Mouse (Mus musculus) ES-E14 (cell line): ENCODE data around the gene Chrnb1. TPM values are rescaled to one million over a fixed set of nuclear protein-coding genes. Genes with fewer than 3 reads are reported as not detected.

ENCODE experiments used
- DNase-seq: peaks from one replicate; pipeline ENCODE4 v3.0.0-alpha.2; 2013; ENCODE audit warnings: low read depth, low spot score
- H3K27ac ChIP-seq: 2 replicates; pipeline ENCODE4 v1.5.1; 2012; ENCODE audit warnings: low read depth, mild to moderate bottlenecking, low read length, moderate library complexity, mixed read lengths; ENCODE audit not compliant: poor library complexity, insufficient read depth, severe bottlenecking
- H3K36me3 ChIP-seq: 2 replicates; pipeline ENCODE4 v1.6.1; 2012; ENCODE audit warnings: mild to moderate bottlenecking, low read length, moderate library complexity, mixed read lengths; ENCODE audit not compliant: control insufficient read depth, poor library complexity, insufficient read depth, severe bottlenecking
- H3K4me1 ChIP-seq, 2 experiments: fragments of 150-350 bp in 1 of 2; sonication (generic) in 1 of 2; 2 replicates each; pipeline ENCODE4 v1.6.1; 2012; ENCODE audit warnings: low read length in 2 of 2, mild to moderate bottlenecking in 1 of 2, mixed read lengths in 1 of 2; ENCODE audit not compliant: control insufficient read depth in 2 of 2, insufficient read depth in 2 of 2, poor library complexity in 1 of 2
- H3K4me3 ChIP-seq, 2 experiments: fragments of 150-350 bp in 1 of 2; sonication (generic) in 1 of 2; 2 replicates each; pipeline ENCODE4 v1.5.1; 2012; ENCODE audit warnings: low read length in 2 of 2, low read depth in 1 of 2, mild to moderate bottlenecking in 1 of 2, mixed read lengths in 1 of 2; ENCODE audit not compliant: insufficient read depth in 1 of 2, poor library complexity in 1 of 2, severe bottlenecking in 1 of 2
- H3K9ac ChIP-seq: 2 replicates; pipeline ENCODE4 v1.6.1; 2012; ENCODE audit warnings: low read depth, mild to moderate bottlenecking, low read length, mixed read lengths; ENCODE audit not compliant: poor library complexity, insufficient read depth, severe bottlenecking
- H3K9me3 ChIP-seq: fragments of 150-350 bp; sonication (generic); 2 replicates; pipeline ENCODE4 v1.6.1; 2012; ENCODE audit warnings: low read depth, mild to moderate bottlenecking, low read length; ENCODE audit not compliant: control insufficient read depth, insufficient read depth
- CHD2 ChIP-seq: IDR thresholded peaks from 2 replicates; pipeline ENCODE4 v1.6.1; 2014; ENCODE audit warnings: mild to moderate bottlenecking, low read depth, low read length, inconsistent platforms
- HCFC1 ChIP-seq: IDR thresholded peaks from 2 replicates; pipeline ENCODE4 v1.6.1; 2012; ENCODE audit warnings: low read length, inconsistent platforms, borderline replicate concordance; ENCODE audit not compliant: insufficient read depth
- MAFK ChIP-seq: IDR thresholded peaks from 2 replicates; pipeline ENCODE4 v1.6.1; 2014; ENCODE audit warnings: mild to moderate bottlenecking, low read depth, low read length, inconsistent platforms; ENCODE audit not compliant: insufficient read depth
- ZC3H11A ChIP-seq: IDR thresholded peaks from 2 replicates; pipeline ENCODE4 v1.6.1; 2012; ENCODE audit warnings: low read depth, mild to moderate bottlenecking, inconsistent platforms, low read length, borderline replicate concordance
- ZNF384 ChIP-seq: IDR thresholded peaks from 2 replicates; pipeline ENCODE4 v1.6.1; 2012; ENCODE audit warnings: low read depth, low read length, inconsistent platforms
- in situ Hi-C, 2 experiments: fragments of 600-800 bp; cut with MboI; formaldehyde crosslinking; loops; one replicate each; pipeline ENCODE4 v1.15.1; 2025; ENCODE audit warnings: low sequenced_read_pairs in 2 of 2, inconsistent platforms in 1 of 2; ENCODE audit not compliant: unreplicated experiment in 2 of 2
- total RNA-seq: library from RNA; depleted of rRNA; stranded (reverse); fragments of 300-350 nt; gene quantifications from 2 replicates; pipeline ENCODE4 v1.2.3, GENCODE M21; 2012

Gene Chrnb1
- total RNA-seq, 1 experiment: 3.8 TPM

DNA sequence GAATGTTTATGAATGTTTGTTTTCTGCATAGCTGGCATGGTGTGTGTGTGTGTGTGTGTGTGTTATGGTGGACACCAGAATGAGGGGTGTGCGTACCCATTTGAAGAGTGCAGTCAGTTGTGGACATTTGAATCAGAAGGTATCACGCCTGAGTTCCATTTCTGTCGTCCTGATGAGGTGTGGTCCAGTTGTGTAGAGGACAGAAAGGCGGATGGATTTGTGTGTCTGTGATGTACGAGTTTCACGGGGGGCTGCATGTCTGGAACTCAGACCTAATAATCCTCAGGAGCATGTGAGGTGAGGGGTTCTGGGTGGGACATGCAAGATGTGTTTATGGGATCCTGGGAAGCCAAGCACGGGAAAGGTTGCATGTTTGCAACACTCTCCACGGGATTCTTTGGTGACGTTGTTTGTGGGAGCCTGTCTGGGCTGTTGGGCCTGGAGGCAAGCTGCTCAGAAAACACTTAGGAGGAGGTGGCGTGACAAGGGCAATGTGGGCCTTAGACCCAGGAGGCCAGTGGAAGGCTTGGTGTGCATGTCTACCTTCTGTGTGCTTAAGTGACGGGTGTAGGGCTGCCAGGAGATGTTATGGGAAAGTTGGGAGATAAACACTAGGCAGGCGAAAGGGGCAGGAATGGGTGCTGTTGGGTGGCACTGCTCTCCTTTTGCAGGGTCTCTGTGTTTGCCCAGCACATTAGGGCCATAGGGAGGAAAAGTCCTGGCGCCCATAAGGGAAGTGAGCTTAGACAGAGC, 28.7 kb downstream of the Chrnb1 start:
- peaks cover 0 to 11% of the 10 kb centered on the region in 2 experiments; a peak in 2 of 4 replicates for H3K4me1 ChIP-seq
- H3K4me3 ChIP-seq: peak overlapping the region; percentile 84 to 93
- H3K9ac ChIP-seq: no peak overlapping the region
- H3K27ac ChIP-seq: no peak overlapping the region
- no peak for TF ChIP-seq MAFK
- TF ChIP-seq HCFC1: no peak
- TF ChIP-seq ZC3H11A: no peak
- TF ChIP-seq ZNF384: no peak
- no peak for TF ChIP-seq CHD2
- DNase-seq: no peak
- in situ Hi-C loops: no loop called here
- H3K36me3 ChIP-seq: no peaks in the 10 kb centered on the region
- no peaks in the 10 kb centered on the region for H3K9me3 ChIP-seq

DNA sequence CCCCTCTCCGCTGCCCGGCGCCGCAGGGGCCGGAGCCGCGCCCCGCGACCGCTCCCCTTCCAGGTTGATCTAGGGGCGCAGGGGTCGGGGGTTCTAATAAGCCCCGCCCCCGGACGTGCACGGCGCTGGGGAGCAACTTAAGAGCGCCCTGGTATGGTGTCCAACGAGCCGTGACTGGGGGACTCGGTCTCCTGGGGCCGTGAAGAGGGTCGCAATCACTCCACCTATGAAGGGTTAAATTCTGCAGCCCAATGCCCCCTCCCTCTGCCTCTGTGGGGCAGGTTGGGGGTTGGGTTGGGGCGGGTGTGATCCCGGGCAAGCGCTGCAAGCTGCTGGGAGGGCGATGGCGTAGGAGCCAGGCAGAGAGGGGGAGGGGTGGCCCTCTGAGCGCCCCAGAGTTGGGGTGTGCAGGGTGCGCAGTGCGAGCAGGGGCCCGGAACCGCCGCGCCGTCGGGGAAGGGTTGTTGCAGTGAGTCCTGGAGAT, 29.6 kb downstream of the Chrnb1 start:
- peak overlapping the region; percentile 77 for H3K9ac ChIP-seq
- no peaks in the 10 kb centered on the region for H3K36me3 ChIP-seq
- no peak overlapping the region for H3K27ac ChIP-seq
- H3K9me3 ChIP-seq: no peaks in the 10 kb centered on the region
- peak overlapping the region; percentile 84 to 93 for H3K4me3 ChIP-seq
- H3K4me1 ChIP-seq: peaks cover 0 to 11% of the 10 kb centered on the region in 2 experiments; a peak in 2 of 4 replicates
- no peak for TF ChIP-seq MAFK
- TF ChIP-seq HCFC1: no peak
- TF ChIP-seq ZC3H11A: no peak
- no peak for TF ChIP-seq ZNF384
- no peak for TF ChIP-seq CHD2
- in situ Hi-C loops: no loop called here
- DNase-seq: no peak

DNA sequence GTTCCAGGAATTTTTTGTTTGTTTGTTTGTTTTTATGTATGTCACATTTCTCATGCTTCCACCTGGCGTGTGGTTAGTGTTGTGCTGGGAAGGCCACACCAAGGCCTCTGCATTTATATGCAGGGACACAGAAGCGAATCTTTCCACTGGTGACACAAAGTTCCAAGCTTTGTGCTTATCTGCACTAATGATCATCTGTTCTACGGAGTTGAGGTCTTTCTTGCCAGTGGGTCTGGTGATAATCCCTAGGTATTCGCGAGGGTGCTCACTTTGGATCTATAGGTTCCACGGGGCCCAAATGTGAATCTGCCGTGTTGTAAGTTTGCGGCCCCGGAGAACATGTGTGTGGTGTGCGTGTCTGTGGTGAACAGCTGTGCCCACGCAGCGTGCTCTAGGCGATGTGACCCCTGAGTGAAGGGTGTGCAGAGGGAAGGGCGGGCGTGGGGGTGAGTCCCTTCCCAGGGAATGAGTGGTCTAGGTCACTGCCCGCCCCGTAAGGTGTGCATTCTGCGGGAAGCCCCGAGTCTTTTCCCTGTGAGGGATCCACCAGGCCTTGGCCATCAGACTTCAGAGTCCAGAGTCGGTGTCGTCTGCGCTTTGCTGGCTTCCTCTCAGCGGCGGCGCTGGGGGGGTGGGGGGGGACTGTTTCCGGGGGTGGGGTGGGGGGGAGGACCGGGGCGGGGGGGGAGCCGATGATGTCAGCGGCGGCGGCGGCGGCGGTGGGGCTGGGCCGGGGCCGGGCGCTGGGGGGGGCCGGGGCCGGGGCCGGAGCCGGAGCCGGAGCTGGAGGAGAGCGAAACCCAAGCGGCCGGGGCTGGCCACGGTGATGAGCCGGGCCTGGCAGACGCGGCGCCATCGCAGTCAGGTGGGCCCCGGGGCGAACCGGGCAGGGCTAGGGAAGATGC, 30.3 kb downstream of the Chrnb1 start, which contains the start of gene Zbtb4:
TSS of gene Zbtb4 (plus strand) at position 692 of the 905 bp plus-strand sequence.
- in situ Hi-C loops: no loop called here

DNA sequence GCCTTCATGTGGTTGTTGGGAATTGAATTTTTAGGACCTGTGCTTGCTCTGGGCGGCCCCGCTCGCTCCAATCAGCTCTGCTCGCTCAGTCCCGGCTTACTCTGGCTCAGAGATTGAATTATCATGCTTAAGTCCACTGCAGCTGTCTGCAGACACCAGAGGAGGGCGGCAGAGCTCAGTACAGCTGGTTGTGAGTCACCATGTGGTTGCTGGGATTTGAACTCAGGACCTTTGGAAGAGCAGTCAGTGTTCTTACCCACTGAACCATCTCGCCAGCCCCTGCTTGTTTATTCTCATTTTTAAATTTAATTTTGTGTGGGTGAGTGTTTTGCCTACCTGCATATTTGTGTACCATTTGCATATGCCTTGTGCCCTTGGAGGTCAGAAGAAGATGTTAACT, 32.2 kb downstream of the Chrnb1 start:
- in situ Hi-C loops: no loop called here
- no peak for DNase-seq
- TF ChIP-seq ZNF384 (no peak), CHD2 (no peak), ZC3H11A (no peak), HCFC1 (no peak), MAFK (no peak)
- no peaks in the 10 kb centered on the region for H3K9me3 ChIP-seq
- no peak overlapping the region for H3K9ac ChIP-seq
- H3K36me3 ChIP-seq: no peaks in the 10 kb centered on the region
- peaks cover 3 to 13% of the 10 kb centered on the region in 2 experiments; a peak in 2 of 4 replicates for H3K4me1 ChIP-seq
- no peak overlapping the region for H3K27ac ChIP-seq
- H3K4me3 ChIP-seq: no peak overlapping the region

More for the DNA sequence above, 30.3 kb downstream of the Chrnb1 start, which contains the start of gene Zbtb4:
- TF ChIP-seq CHD2 (no peak), MAFK (no peak), ZNF384 (no peak), ZC3H11A (no peak), HCFC1 (no peak)
- peak within 1 kb of the TSS; percentile 84 to 93 for H3K4me3 ChIP-seq
- H3K4me1 ChIP-seq: peaks cover 0 to 11% of the 10 kb centered on the region in 2 experiments; a peak in 2 of 4 replicates
- no peak for DNase-seq
- H3K27ac ChIP-seq: no peak within 1 kb of the TSS
- H3K9ac ChIP-seq: peak within 1 kb of the TSS; percentile 77
- no peaks in the 10 kb centered on the region for H3K36me3 ChIP-seq
- no peaks in the 10 kb centered on the region for H3K9me3 ChIP-seq
